In genomic region chr7:27526039-27526827, GRCm38 (mm10) we compare ENCODE assay signal across 8 mouse cellular contexts. TPM values are rescaled to one million over a fixed set of nuclear protein-coding genes. Genes with fewer than 3 reads are reported as not detected.
A peak's percentile ranks its signal among the peaks of the same experiment; 100 is the strongest.
DNase-seq lines count a peak whose midpoint lies in the region; ATAC-seq and TF ChIP-seq lines count a peak whose summit lies in the region.

No protein-coding gene starts in this region.

- peaks cover 7% of the 10 kb centered on the region; the same call in 1 of the 2 replicates for H3K36me3 ChIP-seq in forebrain, embryonic 15.5 days
- no peaks in the 10 kb centered on the region for H3K36me3 ChIP-seq in hindbrain, embryonic 11.5 days (ENCODE audit: control insufficient read depth, insufficient read depth, low read length)
- no peaks in the 10 kb centered on the region for H3K36me3 ChIP-seq in lung, postnatal 0 days (ENCODE audit: insufficient read depth, low read length)

- no peak overlapping the region for H3K9ac ChIP-seq in forebrain, embryonic 15.5 days (replicated peaks)
- no peak overlapping the region for H3K9ac ChIP-seq in hindbrain, embryonic 11.5 days (ENCODE audit: low read depth, low read length)
- no peak overlapping the region for H3K9ac ChIP-seq in lung, postnatal 0 days (replicated peaks; ENCODE audit: low read depth)

- H3K4me2 ChIP-seq in forebrain, embryonic 15.5 days (replicated peaks): no peak overlapping the region
- no peak overlapping the region for H3K4me2 ChIP-seq in hindbrain, embryonic 11.5 days (replicated peaks; ENCODE audit: low read depth, low read length)
- no peak overlapping the region for H3K4me2 ChIP-seq in lung, postnatal 0 days (replicated peaks; ENCODE audit: low read depth, low read length)

- H3K4me3 ChIP-seq in forebrain, embryonic 15.5 days: no peak overlapping the region
- H3K4me3 ChIP-seq in hindbrain, embryonic 11.5 days (ENCODE audit: low read depth, low read length): no peak overlapping the region
- H3K4me3 ChIP-seq in lung, postnatal 0 days (ENCODE audit: low read depth, low read length): no peak overlapping the region

- peak; percentile 97 for TF ChIP-seq CTCF in lung, postnatal 0 days (IDR thresholded peaks at IDR 0.05)

- ATAC-seq in forebrain, embryonic 15.5 days (replicated peaks): peak; percentile 83
- peak; percentile 72; the same call in 1 of the 2 replicates for ATAC-seq in hindbrain, embryonic 11.5 days (ENCODE audit: low FRiP score)
- peak; percentile 85 for ATAC-seq in lung, postnatal 0 days

- WGBS in forebrain, embryonic 15.5 days: 24% methylated on average over 10 of the region's 10 CpGs
- WGBS in hindbrain, embryonic 11.5 days: 31% methylated on average over 10 of the region's 10 CpGs
- 19% methylated on average over 10 of the region's 10 CpGs for WGBS in lung, postnatal 0 days

- peak; percentile 60 for DNase-seq in MEL-GATA-1-ER (ENCODE audit: extremely low read depth, low read depth)
- peak; percentile 74 for DNase-seq in cerebellum, adult 11 months
- DNase-seq in hindbrain, embryonic 11.5 days (ENCODE audit: low spot score): peak; percentile 92
- peak; percentile 42 for DNase-seq in layer of hippocampus, adult 9-10 months (ENCODE audit: low spot score)
- DNase-seq in lung, postnatal 0 days (ENCODE audit: low spot score): peak; percentile 91
- DNase-seq in retina, adult 2 months (ENCODE audit: low read depth, low spot score): peak; percentile 71
- DNase-seq in thymus, postnatal 4 days: peak; percentile 86

- H3K27ac ChIP-seq in forebrain, embryonic 15.5 days (replicated peaks): no peak overlapping the region
- no peak overlapping the region for H3K27ac ChIP-seq in hindbrain, embryonic 11.5 days (ENCODE audit: low read depth, low read length)
- H3K27ac ChIP-seq in lung, postnatal 0 days (ENCODE audit: low read length): no peak overlapping the region

- H3K4me1 ChIP-seq in forebrain, embryonic 15.5 days: no peaks in the 10 kb centered on the region
- H3K4me1 ChIP-seq in hindbrain, embryonic 11.5 days (replicated peaks; ENCODE audit: control insufficient read depth, insufficient read depth, low read length): no peaks in the 10 kb centered on the region
- H3K4me1 ChIP-seq in lung, postnatal 0 days (ENCODE audit: insufficient read depth, low read depth, low read length): no peaks in the 10 kb centered on the region

- no peaks in the 10 kb centered on the region for H3K9me3 ChIP-seq in forebrain, embryonic 15.5 days
- no peaks in the 10 kb centered on the region for H3K9me3 ChIP-seq in hindbrain, embryonic 11.5 days (ENCODE audit: control insufficient read depth, low read length)
- H3K9me3 ChIP-seq in lung, postnatal 0 days (ENCODE audit: low read length): no peaks in the 10 kb centered on the region

- no peaks in the 10 kb centered on the region for H3K27me3 ChIP-seq in forebrain, embryonic 15.5 days
- H3K27me3 ChIP-seq in hindbrain, embryonic 11.5 days (ENCODE audit: control insufficient read depth, insufficient read depth, low read length): no peaks in the 10 kb centered on the region
- H3K27me3 ChIP-seq in lung, postnatal 0 days (replicated peaks; ENCODE audit: insufficient read depth, low read length): no peaks in the 10 kb centered on the region

- no peak for TF ChIP-seq EP300 in lung, postnatal 0 days (IDR thresholded peaks at IDR 0.05)

RNA-seq across cellular contexts. Expression of gene Hipk4, which starts 3.2 kb away (rescaled TPM):
- 0.42 and 0.43 TPM in 2 replicates for polyA plus RNA-seq in forebrain, embryonic 15.5 days (2015; fragmentation: Nextera tagmentation; extraction: Ambion mirVana)
- polyA plus RNA-seq in hindbrain, embryonic 11.5 days (2014; fragmentation: Nextera tagmentation; extraction: Ambion mirVana): 0.21 and 0.96 TPM in 2 replicates
- polyA plus RNA-seq in lung, postnatal 0 days (2015; fragmentation: Nextera tagmentation; extraction: Ambion mirVana): 0.27 and 0.31 TPM in 2 replicates

RNA-seq across cellular contexts. Expression of gene Pld3, which starts 26.8 kb away (rescaled TPM):
- polyA plus RNA-seq in forebrain, embryonic 15.5 days (2015; fragmentation: Nextera tagmentation; extraction: Ambion mirVana): 95.7 and 106 TPM in 2 replicates
- polyA plus RNA-seq in hindbrain, embryonic 11.5 days (2014; fragmentation: Nextera tagmentation; extraction: Ambion mirVana): 72.1 and 72.9 TPM in 2 replicates
- polyA plus RNA-seq in lung, postnatal 0 days (2015; fragmentation: Nextera tagmentation; extraction: Ambion mirVana): 92.4 and 94.5 TPM in 2 replicates

RNA-seq across cellular contexts. Expression of gene 2310022A10Rik, which starts 26.8 kb away (rescaled TPM):
- 36.9 and 38.9 TPM in 2 replicates for polyA plus RNA-seq in forebrain, embryonic 15.5 days (2015; fragmentation: Nextera tagmentation; extraction: Ambion mirVana)
- polyA plus RNA-seq in hindbrain, embryonic 11.5 days (2014; fragmentation: Nextera tagmentation; extraction: Ambion mirVana): 22.4 and 24.5 TPM in 2 replicates
- 10.5 and 12.3 TPM in 2 replicates for polyA plus RNA-seq in lung, postnatal 0 days (2015; fragmentation: Nextera tagmentation; extraction: Ambion mirVana)

RNA-seq across cellular contexts. Expression of gene Prx, which starts 27.1 kb away (rescaled TPM):
- 1.1 and 1.3 TPM in 2 replicates for polyA plus RNA-seq in forebrain, embryonic 15.5 days (2015; fragmentation: Nextera tagmentation; extraction: Ambion mirVana)
- 0.53 and 1.0 TPM in 2 replicates for polyA plus RNA-seq in hindbrain, embryonic 11.5 days (2014; fragmentation: Nextera tagmentation; extraction: Ambion mirVana)
- 73.2 and 75.2 TPM in 2 replicates for polyA plus RNA-seq in lung, postnatal 0 days (2015; fragmentation: Nextera tagmentation; extraction: Ambion mirVana)

RNA-seq across cellular contexts. Expression of gene Sertad1, which starts 39.5 kb away (rescaled TPM):
- polyA plus RNA-seq in forebrain, embryonic 15.5 days (2015; fragmentation: Nextera tagmentation; extraction: Ambion mirVana): 6.4 and 8.3 TPM in 2 replicates
- 18.4 and 21.0 TPM in 2 replicates for polyA plus RNA-seq in hindbrain, embryonic 11.5 days (2014; fragmentation: Nextera tagmentation; extraction: Ambion mirVana)
- polyA plus RNA-seq in lung, postnatal 0 days (2015; fragmentation: Nextera tagmentation; extraction: Ambion mirVana): 79.4 and 79.6 TPM in 2 replicates

Comparison
In these comparisons a context has a peak if more than half of its experiments do, and no peak if none do; other contexts are left out.
1. DNase-seq: peak in every context shown above with its lines; median percentile 92 in hindbrain, embryonic 11.5 days; 91 in lung, postnatal 0 days; 86 in thymus, postnatal 4 days; 74 in cerebellum, adult 11 months; 71 in retina, adult 2 months; 60 in MEL-GATA-1-ER; 42 in layer of hippocampus, adult 9-10 months.